Mouse (Mus musculus): ENCODE data around the gene Slc22a8.

- TF ChIP-seq CTCF (IDR thresholded peaks at IDR 0.05; ENCODE audit: borderline replicate concordance, extremely low read depth, insufficient read depth, insufficient read length): no peak
- no peak for TF ChIP-seq POLR2A (IDR thresholded peaks at IDR 0.05; ENCODE audit: borderline replicate concordance, extremely low read depth, insufficient read depth, insufficient read length, poor library complexity, severe bottlenecking)
Measured at GRCm38 (mm10) chr19:8630826-8631225, 39.8 kb downstream of the Slc22a8 start.
